Mouse (Mus musculus) spleen, postnatal 14 days (tissue): ENCODE results near the gene Spib.

ENCODE experiments used
- DNase-seq, 2 experiments: peaks; one replicate each; pipeline ENCODE4 v3.0.0; 2021 to 2022; ENCODE audit warnings: low spot score in 2 of 2

Gene Spib

GRCm38 (mm10) chr7:44526414-44527154, 5.3 kb downstream of the Spib start:
- DNase-seq, result no peak

- no peak for DNase-seq
Measured at GRCm38 (mm10) chr7:44525126-44525832, 6.6 kb downstream of the Spib start.

- no peak for DNase-seq
Measured at GRCm38 (mm10) chr7:44524502-44524901, 7.4 kb downstream of the Spib start, which contains the start of gene Mybpc2. Gene Mybpc2, minus strand, starts transcription at chr7:44524656.

- DNase-seq, result no peak
Measured at GRCm38 (mm10) chr7:44523056-44523455, 8.8 kb downstream of the Spib start.

- DNase-seq, result peak in 1 of 2 experiments; percentile 69
Measured at GRCm38 (mm10) chr7:44521710-44522109, 10.2 kb downstream of the Spib start.

GRCm38 (mm10) chr7:44520990-44521389, 10.9 kb downstream of the Spib start:
- no peak for DNase-seq

GRCm38 (mm10) chr7:44519240-44519913, 12.5 kb downstream of the Spib start:
- DNase-seq, result no peak

GRCm38 (mm10) chr7:44507491-44507890, 24.4 kb downstream of the Spib start:
- DNase-seq, result no peak

GRCm38 (mm10) chr7:44501563-44502115, 30.2 kb downstream of the Spib start:
- peak; percentile 57 to 79 for DNase-seq

GRCm38 (mm10) chr7:44500046-44500445, 31.8 kb downstream of the Spib start:
- no peak for DNase-seq

- DNase-seq, result no peak
Measured at GRCm38 (mm10) chr7:44498922-44499321, 32.9 kb downstream of the Spib start.

- DNase-seq, result no peak
Measured at GRCm38 (mm10) chr7:44497361-44498055, 34.4 kb downstream of the Spib start.

GRCm38 (mm10) chr7:44496771-44497109, 35.1 kb downstream of the Spib start:
- DNase-seq, result no peak

- peak; percentile 96 for DNase-seq
Measured at GRCm38 (mm10) chr7:44495992-44496770, 35.7 kb downstream of the Spib start, which contains the start of the genes Emc10 and Fam71e1. Gene Emc10, minus strand, starts transcription at chr7:44496529. Gene Fam71e1, plus strand, starts transcription at chr7:44496581.

- no peak for DNase-seq
Measured at GRCm38 (mm10) chr7:44495086-44495485, 36.8 kb downstream of the Spib start.

GRCm38 (mm10) chr7:44494681-44495080, 37.2 kb downstream of the Spib start:
- DNase-seq, result no peak

- DNase-seq, result no peak
Measured at GRCm38 (mm10) chr7:44492166-44492826, 39.6 kb downstream of the Spib start.

- DNase-seq, result no peak
Measured at GRCm38 (mm10) chr7:44491391-44491790, 40.5 kb downstream of the Spib start.

- DNase-seq, result no peak
Measured at GRCm38 (mm10) chr7:44490281-44490680, 41.6 kb downstream of the Spib start.

- DNase-seq, result no peak
Measured at GRCm38 (mm10) chr7:44488545-44488944, 43.3 kb downstream of the Spib start.
